Mouse (Mus musculus) MEL (cell line): ENCODE measurements around the gene Ccpg1. TPM values are rescaled to one million over a fixed set of nuclear protein-coding genes. Genes with fewer than 3 reads are reported as not detected.

ENCODE experiments used
- DNase-seq: peaks from one replicate; pipeline ENCODE4 v3.0.0; 2011; ENCODE audit warnings: low read depth, low spot score
- H3K27ac ChIP-seq: 2 replicates; pipeline ENCODE4 v1.5.1; 2012; ENCODE audit warnings: low read depth, mild to moderate bottlenecking, control low read depth, low read length, moderate library complexity; ENCODE audit not compliant: control insufficient read depth
- H3K27me3 ChIP-seq, 2 experiments: fragments of 150-350 bp in 1 of 2; sonication (generic) in 1 of 2; 2 replicates each; pipeline ENCODE4 v1.6.1; 2012; ENCODE audit warnings: low read length in 2 of 2, mild to moderate bottlenecking in 2 of 2, improper control_type of control experiment in 1 of 2, moderate library complexity in 1 of 2; ENCODE audit not compliant: insufficient read depth in 2 of 2, control insufficient read depth in 1 of 2
- H3K36me3 ChIP-seq, 2 experiments: 2 replicates each; pipeline ENCODE4 v1.6.1; 2012 to 2014; ENCODE audit warnings: low read length in 2 of 2, improper control_type of control experiment in 1 of 2, inconsistent platforms in 1 of 2, mild to moderate bottlenecking in 1 of 2; ENCODE audit not compliant: insufficient read depth in 2 of 2, control insufficient read depth in 1 of 2
- H3K4me1 ChIP-seq, 2 experiments: fragments of 150-350 bp in 1 of 2; sonication (generic) in 1 of 2; 2 replicates each; pipeline ENCODE4 v1.6.1; 2012; ENCODE audit warnings: low read length in 2 of 2, improper control_type of control experiment in 1 of 2, mild to moderate bottlenecking in 1 of 2; ENCODE audit not compliant: insufficient read depth in 2 of 2, control insufficient read depth in 1 of 2
- H3K4me3 ChIP-seq, 2 experiments: fragments of 150-350 bp in 1 of 2; sonication (generic) in 1 of 2; 2 replicates each; pipeline ENCODE4 v1.5.1; 2012; ENCODE audit warnings: low read depth in 2 of 2, low read length in 2 of 2, mild to moderate bottlenecking in 2 of 2, moderate library complexity in 2 of 2, control low read depth in 1 of 2, improper control_type of control experiment in 1 of 2; ENCODE audit not compliant: control insufficient read depth in 1 of 2, insufficient read depth in 1 of 2
- H3K79me2 ChIP-seq: 2 replicates; pipeline ENCODE4 v1.6.1; 2012; ENCODE audit warnings: mild to moderate bottlenecking, low read length, moderate library complexity; ENCODE audit not compliant: control insufficient read depth, poor library complexity, insufficient read depth
- H3K9ac ChIP-seq: 2 replicates; pipeline ENCODE4 v1.6.1; 2012; ENCODE audit warnings: low read depth, mild to moderate bottlenecking, control low read depth, low read length, moderate library complexity; ENCODE audit not compliant: control insufficient read depth, poor library complexity, severe bottlenecking
- H3K9me3 ChIP-seq: fragments of 150-350 bp; sonication (generic); replicated peaks from 2 replicates; pipeline ENCODE4 v1.6.1; 2012; ENCODE audit warnings: mild to moderate bottlenecking, low read length, improper control_type of control experiment, moderate library complexity; ENCODE audit not compliant: insufficient read depth
- CHD2 ChIP-seq: IDR thresholded peaks from 2 replicates; pipeline ENCODE4 v1.6.1; 2011; ENCODE audit warnings: low read length, improper control_type of control experiment
- CTCF ChIP-seq, 3 experiments: IDR thresholded peaks in 2 of 3; conservative IDR thresholded peaks in 1 of 3; 2 replicates each; pipeline ENCODE4 v1.5.1; 2011 to 2012; ENCODE audit warnings: low read length in 3 of 3, low read depth in 2 of 3, mild to moderate bottlenecking in 2 of 3, improper control_type of control experiment in 1 of 3, inconsistent platforms in 1 of 3, mixed read lengths in 1 of 3, moderate library complexity in 1 of 3; ENCODE audit not compliant: control insufficient read depth in 1 of 3, insufficient read depth in 1 of 3, poor library complexity in 1 of 3, severe bottlenecking in 1 of 3
- HCFC1 ChIP-seq: IDR thresholded peaks from 2 replicates; pipeline ENCODE4 v1.6.1; 2012; ENCODE audit warnings: low read depth, mild to moderate bottlenecking, inconsistent platforms, low read length, improper control_type of control experiment, moderate library complexity
- KAT2A ChIP-seq: conservative IDR thresholded peaks from 2 replicates; pipeline ENCODE4 v1.6.1; 2012; ENCODE audit warnings: low read depth, low read length, improper control_type of control experiment, inconsistent platforms
- MAZ ChIP-seq: IDR thresholded peaks from 2 replicates; pipeline ENCODE4 v1.6.1; 2012; ENCODE audit warnings: low read depth, mild to moderate bottlenecking, inconsistent platforms, low read length, improper control_type of control experiment
- MEF2A ChIP-seq: IDR thresholded peaks from 2 replicates; pipeline ENCODE4 v1.6.1; 2014; ENCODE audit warnings: low read depth, mild to moderate bottlenecking, inconsistent platforms, low read length, improper control_type of control experiment; ENCODE audit not compliant: poor library complexity, insufficient replicate concordance, severe bottlenecking; ENCODE audit errors: extremely low read depth
- MXI1 ChIP-seq: IDR thresholded peaks from 2 replicates; pipeline ENCODE4 v1.6.1; 2011; ENCODE audit warnings: mild to moderate bottlenecking, low read depth, low read length, improper control_type of control experiment
- MYB ChIP-seq: IDR thresholded peaks from 2 replicates; pipeline ENCODE4 v1.6.1; 2011; ENCODE audit warnings: mild to moderate bottlenecking, low read depth, low read length, improper control_type of control experiment
- NRF1 ChIP-seq: IDR thresholded peaks from 2 replicates; pipeline ENCODE4 v1.6.1; 2014; ENCODE audit warnings: low read depth, mild to moderate bottlenecking, inconsistent platforms, low read length, improper control_type of control experiment, moderate library complexity; ENCODE audit not compliant: poor library complexity, insufficient read depth, severe bottlenecking
- SMC3 ChIP-seq: IDR thresholded peaks from 2 replicates; pipeline ENCODE4 v1.6.1; 2011; ENCODE audit warnings: low read depth, low read length, improper control_type of control experiment
- TAL1 ChIP-seq: IDR thresholded peaks from 2 replicates; pipeline ENCODE4 v1.6.1; 2012; ENCODE audit warnings: mild to moderate bottlenecking, inconsistent platforms, low read length, moderate library complexity, mixed read lengths
- TBP ChIP-seq: IDR thresholded peaks from 2 replicates; pipeline ENCODE4 v1.8.0; 2011; ENCODE audit warnings: low read depth, low read length, improper control_type of control experiment
- TCF12 ChIP-seq: IDR thresholded peaks from 2 replicates; pipeline ENCODE4 v1.6.1; 2014; ENCODE audit warnings: low read depth, mild to moderate bottlenecking, inconsistent platforms, low read length, improper control_type of control experiment, moderate library complexity
- UBTF ChIP-seq: IDR thresholded peaks from 2 replicates; pipeline ENCODE4 v1.6.1; 2012; ENCODE audit warnings: low read depth, mild to moderate bottlenecking, inconsistent platforms, low read length, improper control_type of control experiment, moderate library complexity, borderline replicate concordance; ENCODE audit not compliant: insufficient read depth
- USF2 ChIP-seq, 2 experiments: IDR thresholded peaks; 2 replicates each; pipeline ENCODE4 v1.6.1; 2011 to 2012; ENCODE audit warnings: improper control_type of control experiment in 2 of 2, low read length in 2 of 2, borderline replicate concordance in 1 of 2, inconsistent platforms in 1 of 2, low read depth in 1 of 2, mild to moderate bottlenecking in 1 of 2; ENCODE audit not compliant: insufficient read depth in 1 of 2
- ZKSCAN1 ChIP-seq: IDR thresholded peaks from 2 replicates; pipeline ENCODE4 v1.6.1; 2012; ENCODE audit warnings: low read depth, mild to moderate bottlenecking, inconsistent platforms, low read length, improper control_type of control experiment, moderate library complexity
- polyA plus RNA-seq, 2 experiments: library from polyadenylated mRNA; stranded (reverse) in 1 of 2; unstranded in 1 of 2; fragments of >175 nt in 1 of 2; fragments of >200 nt in 1 of 2; gene quantifications; 2 replicates each; pipeline versions ENCODE4 v1.2.1 to v1.2.4; 2012; ENCODE audit warnings: low replicate concordance in 2 of 2, low read depth in 1 of 2; ENCODE audit not compliant: insufficient read length in 2 of 2, insufficient read depth in 1 of 2, missing spikeins in 1 of 2
- total RNA-seq: library from RNA; depleted of rRNA; stranded (reverse); fragments of 300-350 nt; gene quantifications from 2 replicates; pipeline ENCODE4 v1.2.3, GENCODE M21; 2012

Gene Ccpg1
- total and polyA plus RNA-seq, 3 experiments = 2.1 to 12.5 TPM; not detected in 1

DNA sequence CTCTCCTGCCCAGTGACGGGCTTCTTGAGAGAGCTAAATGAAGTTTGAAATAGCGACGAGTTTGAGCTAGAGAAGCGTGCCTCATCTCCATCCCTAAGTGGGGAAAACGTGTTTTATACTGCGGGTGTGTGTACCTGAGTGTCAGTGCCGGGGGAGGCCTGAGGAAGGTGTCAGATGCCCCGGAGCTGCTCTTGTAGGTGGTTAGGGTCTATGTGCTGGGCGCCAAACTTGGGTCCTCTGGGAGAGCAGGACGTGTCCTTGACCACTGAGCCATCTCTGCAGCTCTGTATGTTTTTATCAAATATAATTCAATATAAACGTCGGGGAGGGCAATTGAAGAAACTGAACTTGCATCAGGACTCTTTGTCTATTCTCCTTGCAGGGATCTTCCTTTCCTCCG lies 40.9 kb upstream of the Ccpg1 start:
- no peaks in the 10 kb centered on the region for H3K9me3 ChIP-seq
- TF ChIP-seq CHD2 (no peak), UBTF (no peak), TBP (no peak), ZKSCAN1 (no peak), NRF1 (no peak), MYB (no peak), HCFC1 (no peak)
- no peak overlapping the region for H3K9ac ChIP-seq
- H3K4me1 ChIP-seq = no peaks in the 10 kb centered on the region
- H3K79me2 ChIP-seq = no peaks in the 10 kb centered on the region
- no peak for DNase-seq
- H3K36me3 ChIP-seq = no peaks in the 10 kb centered on the region
- H3K27me3 ChIP-seq = peaks cover 0 to 3% of the 10 kb centered on the region in 2 experiments; a peak in 3 of 4 replicates
- no peak overlapping the region for H3K4me3 ChIP-seq
- H3K27ac ChIP-seq = no peak overlapping the region

GRCm38 (mm10) chr9:72947010-72947409 lies 38.2 kb upstream of the Ccpg1 start:
- TF ChIP-seq SMC3 = 0 out of 2 replicates have a peak, but pooled peaks have one; percentile 4
- no peak for TF ChIP-seq TBP
- peak in 2 of 3 experiments; percentile 17 to 29; a peak in 2 of 6 replicates for TF ChIP-seq CTCF (IDR thresholded peaks at IDR 0.05 in 2 of 3, conservative IDR thresholded peaks at IDR 0.05 in 1 of 3; ENCODE audit: control insufficient read depth in 1 of 3, insufficient read depth in 1 of 3, low read depth in 2 of 3, low read length in 3 of 3, poor library complexity in 1 of 3, severe bottlenecking in 1 of 3)

DNA sequence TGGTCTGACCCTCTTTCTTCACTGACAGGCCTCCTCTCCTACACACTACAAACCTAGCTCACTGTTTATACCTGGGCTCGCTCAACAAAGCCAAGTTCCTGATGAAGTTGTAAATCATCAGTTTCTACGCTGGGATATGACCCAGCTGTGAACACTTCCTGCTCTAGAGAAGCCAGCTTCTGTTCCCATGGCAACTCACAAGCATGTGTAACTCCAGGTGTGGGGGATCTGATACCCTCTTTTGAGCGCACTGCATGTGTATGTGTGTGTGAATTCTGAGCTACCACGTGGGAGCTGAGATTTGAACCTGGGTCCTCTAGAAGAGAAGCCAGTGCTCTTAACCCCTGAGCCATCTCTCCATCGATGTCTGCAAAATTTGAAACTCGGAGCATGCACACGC lies 35.7 kb upstream of the Ccpg1 start:
- TF ChIP-seq MEF2A (no peak), NRF1 (no peak), TAL1 (no peak), USF2 (IDR thresholded peaks at IDR 0.05; ENCODE audit: borderline replicate concordance in 1 of 2, insufficient read depth in 1 of 2, low read depth in 1 of 2, low read length in 2 of 2) (no peak), MYB (no peak), MXI1 (no peak), TCF12 (no peak), MAZ (no peak), SMC3 (no peak), KAT2A (no peak)
- TF ChIP-seq, all 39 proteins: peak for 0
- no peak for DNase-seq
- Histone ChIP-seq H3K36me3 (no peaks in the 10 kb centered on the region), H3K4me3 (no peak overlapping the region), H3K9me3 (no peaks in the 10 kb centered on the region), H3K4me1 (no peaks in the 10 kb centered on the region), H3K9ac (no peak overlapping the region), H3K79me2 (no peaks in the 10 kb centered on the region), H3K27ac (no peak overlapping the region), H3K27me3 (peaks cover 5 to 9% of the 10 kb centered on the region in 2 experiments)

More at GRCm38 (mm10) chr9:72947010-72947409, 38.2 kb upstream of the Ccpg1 start:
- Histone ChIP-seq H3K4me3 (no peak overlapping the region), H3K27ac (no peak overlapping the region), H3K27me3 (peaks cover 5 to 6% of the 10 kb centered on the region in 2 experiments), H3K79me2 (no peaks in the 10 kb centered on the region), H3K36me3 (no peaks in the 10 kb centered on the region), H3K4me1 (no peaks in the 10 kb centered on the region), H3K9ac (no peak overlapping the region), H3K9me3 (no peaks in the 10 kb centered on the region)
- no peak for DNase-seq
